Mouse (Mus musculus) neural tube, embryonic 13.5 days (tissue): ENCODE data around the gene Mfsd6. TPM values are rescaled to one million over a fixed set of nuclear protein-coding genes. Genes with fewer than 3 reads are reported as not detected.

Experiments
- ATAC-seq: fragments of 200-750 bp; cut with Nextera tagmentation; 2 replicates; pipeline ENCODE4 v1.8.0; 2017; ENCODE audit warnings: low read depth, mild to moderate bottlenecking, moderate TSS enrichment, moderate library complexity
- H3K27ac ChIP-seq: fragments of 300-500 bp; sonication (generic); replicated peaks from 2 replicates; pipeline ENCODE4 v1.5.1; 2015; ENCODE audit warnings: moderate library complexity, mild to moderate bottlenecking, inconsistent platforms
- H3K27me3 ChIP-seq: fragments of 300-500 bp; sonication (generic); 2 replicates; pipeline ENCODE4 v1.6.1; 2015; ENCODE audit warnings: mild to moderate bottlenecking, inconsistent platforms
- H3K36me3 ChIP-seq: fragments of 300-500 bp; sonication (generic); 2 replicates; pipeline ENCODE4 v1.6.1; 2015; ENCODE audit warnings: mild to moderate bottlenecking, inconsistent platforms
- H3K4me1 ChIP-seq: fragments of 300-500 bp; sonication (generic); replicated peaks from 2 replicates; pipeline ENCODE4 v1.6.1; 2015; ENCODE audit warnings: inconsistent platforms
- H3K4me2 ChIP-seq: fragments of 300-500 bp; sonication (generic); 2 replicates; pipeline ENCODE4 v1.6.1; 2015; ENCODE audit warnings: inconsistent platforms, mild to moderate bottlenecking, moderate library complexity
- H3K4me3 ChIP-seq: fragments of 300-500 bp; sonication (generic); 2 replicates; pipeline ENCODE4 v1.5.1; 2015; ENCODE audit warnings: mild to moderate bottlenecking, inconsistent platforms
- H3K9ac ChIP-seq: fragments of 300-500 bp; sonication (generic); 2 replicates; pipeline ENCODE4 v1.6.1; 2015; ENCODE audit warnings: moderate library complexity, mild to moderate bottlenecking, inconsistent platforms
- H3K9me3 ChIP-seq: fragments of 300-500 bp; sonication (generic); 2 replicates; pipeline ENCODE4 v1.6.1; 2016; ENCODE audit warnings: inconsistent platforms
- WGBS: fragments of 180-500 bp; shearing (Covaris S2); methylation state at CpG from one replicate; pipeline ENCODE4 v1.1.7; 2015; 5-methylcytosine and 5-hydroxymethylcytosine counted together
- polyA plus RNA-seq: library from polyadenylated mRNA; unstranded; fragments of >200 nt; fragmentation: Nextera tagmentation; extraction: Ambion mirVana; gene quantifications from 2 replicates; pipeline ENCODE4 v1.2.1, GENCODE M21; 2015

Gene Mfsd6
- polyA plus RNA-seq = 8.7 and 9.1 TPM in 2 replicates

DNA sequence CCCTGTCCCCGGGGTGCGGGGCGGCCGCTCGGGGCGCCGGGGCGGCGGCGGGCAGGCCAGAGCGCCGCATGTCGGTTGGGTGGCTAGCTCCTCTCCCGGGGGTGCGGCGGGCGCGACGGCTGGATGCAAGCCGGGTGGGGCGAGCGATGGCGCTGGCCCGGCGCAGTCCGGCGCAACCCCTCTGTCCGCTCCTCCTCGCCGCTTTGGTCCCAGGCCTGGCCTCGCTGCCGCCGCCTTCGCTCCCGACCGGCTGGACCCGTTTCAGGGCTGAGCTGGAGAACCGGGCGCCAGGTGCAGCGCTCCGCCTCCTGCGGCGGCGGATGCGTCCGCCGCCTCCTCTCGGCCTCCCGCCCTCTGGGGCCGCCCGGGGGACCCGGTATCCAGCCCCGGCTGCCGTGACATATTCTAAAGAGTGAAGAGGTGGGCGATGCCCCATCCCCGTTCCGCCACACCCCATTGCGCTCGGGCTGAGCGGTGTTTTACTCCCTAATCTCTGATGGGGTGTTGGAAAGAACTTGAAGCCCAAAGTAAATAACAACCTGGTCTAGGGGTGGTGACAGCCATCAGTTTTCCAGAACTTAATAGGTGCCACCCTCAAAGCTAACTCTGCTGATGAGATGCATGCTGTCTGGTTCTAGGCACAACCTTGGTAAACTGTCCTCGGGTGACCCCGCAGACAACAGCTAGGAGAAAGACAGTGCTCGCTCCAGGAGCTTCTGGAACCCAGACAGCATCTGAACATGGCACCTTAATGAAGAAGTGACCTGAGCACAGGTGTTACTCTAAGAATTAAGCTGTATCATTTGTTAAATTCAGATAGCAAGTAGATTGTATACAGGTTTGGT is at the start of gene Mfsd6:
TSS of gene Mfsd6 (minus strand) at position 407 of the 845 bp plus-strand sequence.
- H3K36me3 ChIP-seq = no peaks in the 10 kb centered on the region
- 2% methylated on average over 50 of the region's 63 CpGs for WGBS
- peak within 1 kb of the TSS; percentile 85 for H3K4me2 ChIP-seq
- H3K9ac ChIP-seq = peak within 1 kb of the TSS; percentile 98
- ATAC-seq = peak; percentile 83
- H3K9me3 ChIP-seq = no peaks in the 10 kb centered on the region
- 0 out of 2 replicates have a peak, but pooled peaks cover 3% of the 10 kb centered on the region for H3K27me3 ChIP-seq
- peak within 1 kb of the TSS; percentile 96 for H3K27ac ChIP-seq
- H3K4me1 ChIP-seq = peaks cover 18% of the 10 kb centered on the region
- H3K4me3 ChIP-seq = peak within 1 kb of the TSS; percentile 88

- H3K36me3 ChIP-seq = no peaks in the 10 kb centered on the region
- no peaks in the 10 kb centered on the region for H3K9me3 ChIP-seq
- H3K4me3 ChIP-seq = no peak overlapping the region
- H3K27me3 ChIP-seq = no peaks in the 10 kb centered on the region
- H3K4me1 ChIP-seq = no peaks in the 10 kb centered on the region
- 79% methylated on average over 7 of the region's 7 CpGs for WGBS
- H3K27ac ChIP-seq = no peak overlapping the region
- no peak overlapping the region for H3K4me2 ChIP-seq
- H3K9ac ChIP-seq = no peak overlapping the region
- ATAC-seq = no peak
Measured at GRCm38 (mm10) chr1:52765176-52766111, 38.2 kb upstream of the Mfsd6 start.

DNA sequence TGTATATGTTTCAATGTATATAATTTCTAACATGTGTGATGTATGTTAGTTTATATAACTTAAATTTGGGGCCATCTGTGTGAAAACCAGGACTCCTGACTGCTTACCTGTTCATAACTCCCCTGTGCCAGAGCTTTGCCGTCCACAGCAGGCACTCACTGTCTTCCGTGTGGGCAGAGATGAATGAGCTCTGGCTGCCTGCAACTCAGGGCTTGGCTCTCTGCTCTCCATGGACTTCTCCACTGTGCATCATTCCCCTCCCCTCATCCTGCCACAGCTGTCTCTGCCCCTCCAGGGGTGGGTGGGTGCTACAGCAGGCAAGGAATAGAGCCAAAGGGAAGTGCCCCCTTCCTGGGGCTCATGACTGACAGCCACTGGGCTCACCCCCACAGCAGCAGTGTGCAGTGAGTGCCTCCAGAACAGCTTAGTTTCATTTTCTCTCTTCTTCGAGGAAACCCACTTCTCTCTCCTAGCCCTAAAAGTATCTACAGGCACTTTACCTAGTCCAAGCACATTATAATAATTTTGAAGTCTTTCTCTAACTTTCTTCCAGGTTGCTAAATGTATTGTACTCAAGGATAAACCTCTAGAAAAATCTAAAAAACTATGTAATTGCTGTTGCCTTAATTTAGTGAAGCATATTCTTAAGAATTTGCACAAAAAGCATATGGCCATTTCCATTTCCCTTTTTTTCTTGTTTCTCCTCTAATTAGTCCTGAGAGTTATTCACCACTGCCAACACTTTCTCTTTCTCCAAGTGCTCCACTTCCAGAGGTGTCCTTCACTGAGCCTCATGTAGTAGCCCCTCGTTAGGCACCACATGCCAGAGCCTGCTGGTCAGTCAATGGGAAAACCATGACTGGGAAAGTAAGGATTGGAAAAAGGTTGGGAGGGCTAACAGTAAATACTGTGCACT is 36.9 kb upstream of the Mfsd6 start:
- Histone ChIP-seq H3K36me3 (no peaks in the 10 kb centered on the region), H3K4me1 (no peaks in the 10 kb centered on the region), H3K4me2 (no peak overlapping the region), H3K9ac (no peak overlapping the region), H3K4me3 (no peak overlapping the region), H3K9me3 (no peaks in the 10 kb centered on the region), H3K27ac (no peak overlapping the region), H3K27me3 (no peaks in the 10 kb centered on the region)
- 71% methylated on average over 4 of the region's 4 CpGs for WGBS
- no peak for ATAC-seq

- H3K4me3 ChIP-seq = no peak overlapping the region
- H3K27ac ChIP-seq = no peak overlapping the region
- no peak overlapping the region for H3K9ac ChIP-seq
- WGBS = 72% methylated on average over 1 of the region's 1 CpGs
- no peaks in the 10 kb centered on the region for H3K4me1 ChIP-seq
- H3K36me3 ChIP-seq = no peaks in the 10 kb centered on the region
- no peaks in the 10 kb centered on the region for H3K27me3 ChIP-seq
- ATAC-seq = no peak
- H3K4me2 ChIP-seq = no peak overlapping the region
- no peaks in the 10 kb centered on the region for H3K9me3 ChIP-seq
Measured at GRCm38 (mm10) chr1:52758174-52758573, 30.9 kb upstream of the Mfsd6 start.

DNA sequence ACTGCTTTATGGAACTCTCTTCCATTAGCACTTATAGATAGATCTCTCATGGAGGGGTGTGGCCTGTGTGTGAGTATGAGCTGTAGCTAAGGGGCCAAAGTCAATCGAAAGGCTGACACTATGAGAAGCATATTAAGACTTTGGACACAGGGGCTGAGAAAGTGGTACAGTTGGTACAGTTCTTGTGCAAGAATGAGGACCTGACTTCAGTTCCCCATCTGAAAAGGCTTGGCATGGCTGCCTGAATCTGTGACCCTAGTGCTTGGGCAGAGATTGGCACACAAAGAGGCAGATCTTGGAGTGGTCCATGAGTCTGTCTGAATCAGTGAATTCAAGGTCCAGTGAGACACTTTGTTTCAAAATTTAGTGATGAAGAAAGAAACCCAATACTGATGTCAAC is 27.1 kb upstream of the Mfsd6 start:
- Histone ChIP-seq H3K4me1 (no peaks in the 10 kb centered on the region), H3K4me2 (no peak overlapping the region), H3K4me3 (no peak overlapping the region), H3K9me3 (no peaks in the 10 kb centered on the region), H3K27me3 (no peaks in the 10 kb centered on the region), H3K27ac (no peak overlapping the region), H3K9ac (no peak overlapping the region), H3K36me3 (no peaks in the 10 kb centered on the region)
- WGBS = 94% methylated on average over 1 of the region's 1 CpGs
- ATAC-seq = no peak

GRCm38 (mm10) chr1:52753828-52754227 is 26.6 kb upstream of the Mfsd6 start:
- ATAC-seq = no peak
- WGBS = 88% methylated on average over 2 of the region's 2 CpGs
- Histone ChIP-seq H3K36me3 (no peaks in the 10 kb centered on the region), H3K9me3 (no peaks in the 10 kb centered on the region), H3K27me3 (no peaks in the 10 kb centered on the region), H3K27ac (no peak overlapping the region), H3K4me3 (no peak overlapping the region), H3K9ac (no peak overlapping the region), H3K4me1 (no peaks in the 10 kb centered on the region), H3K4me2 (no peak overlapping the region)

DNA sequence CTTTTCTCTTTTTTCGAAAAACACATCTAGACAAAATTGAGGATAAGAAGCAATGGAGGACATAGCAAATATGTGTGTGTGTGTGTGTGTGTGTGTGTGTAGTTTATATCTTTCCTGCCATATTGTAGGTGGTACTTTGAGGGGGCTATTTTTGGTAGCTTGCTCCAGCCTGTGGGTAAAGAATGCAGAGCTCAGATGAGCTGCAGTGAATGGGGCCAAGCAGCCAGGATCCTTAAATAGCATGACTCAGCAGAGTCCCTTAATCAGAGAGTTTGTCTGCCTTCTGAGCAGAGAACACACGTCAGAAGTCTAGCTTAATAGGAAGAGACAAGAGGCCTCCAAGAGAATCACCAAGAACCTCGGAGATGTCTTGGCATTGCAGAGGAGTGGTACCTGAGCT is 25.4 kb upstream of the Mfsd6 start:
- 75% methylated on average over 3 of the region's 3 CpGs for WGBS
- H3K4me2 ChIP-seq = no peak overlapping the region
- no peaks in the 10 kb centered on the region for H3K36me3 ChIP-seq
- no peaks in the 10 kb centered on the region for H3K9me3 ChIP-seq
- no peak overlapping the region for H3K4me3 ChIP-seq
- ATAC-seq = no peak
- no peak overlapping the region for H3K27ac ChIP-seq
- H3K4me1 ChIP-seq = no peaks in the 10 kb centered on the region
- no peak overlapping the region for H3K9ac ChIP-seq
- H3K27me3 ChIP-seq = no peaks in the 10 kb centered on the region

GRCm38 (mm10) chr1:52751634-52752033 is 24.4 kb upstream of the Mfsd6 start:
- Histone ChIP-seq H3K4me2 (no peak overlapping the region), H3K4me1 (no peaks in the 10 kb centered on the region), H3K27me3 (no peaks in the 10 kb centered on the region), H3K27ac (no peak overlapping the region), H3K9me3 (no peaks in the 10 kb centered on the region), H3K36me3 (no peaks in the 10 kb centered on the region), H3K9ac (no peak overlapping the region), H3K4me3 (no peak overlapping the region)
- no peak for ATAC-seq
- 86% methylated on average over 1 of the region's 1 CpGs for WGBS

GRCm38 (mm10) chr1:52749978-52750377 is 22.7 kb upstream of the Mfsd6 start:
- no peaks in the 10 kb centered on the region for H3K27me3 ChIP-seq
- H3K4me1 ChIP-seq = no peaks in the 10 kb centered on the region
- H3K4me3 ChIP-seq = no peak overlapping the region
- no peak overlapping the region for H3K27ac ChIP-seq
- no peaks in the 10 kb centered on the region for H3K9me3 ChIP-seq
- H3K4me2 ChIP-seq = no peak overlapping the region
- H3K9ac ChIP-seq = no peak overlapping the region
- no peak for ATAC-seq
- no peaks in the 10 kb centered on the region for H3K36me3 ChIP-seq
- WGBS = 88% methylated on average over 1 of the region's 1 CpGs

DNA sequence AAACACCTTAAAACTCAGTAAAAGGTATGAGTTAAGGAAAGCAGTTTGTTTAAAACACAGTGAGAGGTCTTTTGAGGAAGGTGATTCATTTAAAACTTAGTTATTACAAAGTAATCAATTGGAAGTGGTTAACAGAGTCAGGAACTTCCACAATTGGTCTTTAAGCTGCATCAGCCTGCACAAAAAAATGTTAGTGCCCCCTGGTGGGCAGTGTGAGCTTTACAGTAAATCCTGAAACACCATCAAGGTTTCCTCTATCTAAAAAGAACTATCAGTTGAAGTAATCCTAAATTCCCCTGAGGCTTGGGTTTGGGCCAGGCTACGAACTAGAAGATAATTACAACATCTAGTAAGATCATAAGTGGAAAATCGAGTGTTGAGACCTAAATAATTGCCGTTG is 21.0 kb upstream of the Mfsd6 start:
- Histone ChIP-seq H3K9me3 (no peaks in the 10 kb centered on the region), H3K36me3 (no peaks in the 10 kb centered on the region), H3K4me1 (no peaks in the 10 kb centered on the region), H3K4me3 (no peak overlapping the region), H3K27me3 (no peaks in the 10 kb centered on the region), H3K4me2 (no peak overlapping the region), H3K27ac (no peak overlapping the region), H3K9ac (no peak overlapping the region)
- WGBS = 26% methylated on average over 3 of the region's 3 CpGs
- ATAC-seq = peak; percentile 50; the same call in 1 of the 2 replicates

DNA sequence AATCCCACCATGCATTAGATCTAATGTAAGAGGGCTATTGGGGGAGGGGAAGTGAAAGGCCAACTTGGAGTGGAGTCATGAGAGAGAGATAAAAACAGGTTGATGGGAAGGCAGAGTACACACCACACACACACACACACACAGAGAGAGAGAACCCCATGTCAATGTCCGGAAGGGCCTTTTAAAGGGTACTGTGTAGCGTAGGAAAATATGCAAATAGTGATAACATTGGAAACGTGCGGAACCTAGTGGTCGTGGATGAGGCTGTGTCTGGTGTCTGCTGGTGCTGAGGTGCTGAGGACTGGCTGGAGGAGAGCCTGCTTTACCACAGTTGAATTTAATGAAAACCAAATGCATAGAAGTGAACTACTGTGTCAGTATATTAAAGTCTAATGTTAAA is 15.3 kb upstream of the Mfsd6 start:
- Histone ChIP-seq H3K4me1 (no peaks in the 10 kb centered on the region), H3K27me3 (no peaks in the 10 kb centered on the region), H3K4me2 (no peak overlapping the region), H3K27ac (no peak overlapping the region), H3K4me3 (no peak overlapping the region), H3K36me3 (no peaks in the 10 kb centered on the region), H3K9ac (no peak overlapping the region), H3K9me3 (no peaks in the 10 kb centered on the region)
- ATAC-seq = no peak
- WGBS = 87% methylated on average over 5 of the region's 5 CpGs
